Mouse (Mus musculus) lung, postnatal 0 days (tissue): ENCODE results near the gene Gbx2.

ENCODE experiments used
- CTCF ChIP-seq: IDR thresholded peaks from 2 replicates; pipeline ENCODE4 v1.5.1; 2016; ENCODE audit warnings: antibody characterized with exemption, mild to moderate bottlenecking
- EP300 ChIP-seq: IDR thresholded peaks from 2 replicates; pipeline ENCODE4 v1.6.1; 2016; ENCODE audit warnings: antibody characterized with exemption, mild to moderate bottlenecking, control low read depth

DNA sequence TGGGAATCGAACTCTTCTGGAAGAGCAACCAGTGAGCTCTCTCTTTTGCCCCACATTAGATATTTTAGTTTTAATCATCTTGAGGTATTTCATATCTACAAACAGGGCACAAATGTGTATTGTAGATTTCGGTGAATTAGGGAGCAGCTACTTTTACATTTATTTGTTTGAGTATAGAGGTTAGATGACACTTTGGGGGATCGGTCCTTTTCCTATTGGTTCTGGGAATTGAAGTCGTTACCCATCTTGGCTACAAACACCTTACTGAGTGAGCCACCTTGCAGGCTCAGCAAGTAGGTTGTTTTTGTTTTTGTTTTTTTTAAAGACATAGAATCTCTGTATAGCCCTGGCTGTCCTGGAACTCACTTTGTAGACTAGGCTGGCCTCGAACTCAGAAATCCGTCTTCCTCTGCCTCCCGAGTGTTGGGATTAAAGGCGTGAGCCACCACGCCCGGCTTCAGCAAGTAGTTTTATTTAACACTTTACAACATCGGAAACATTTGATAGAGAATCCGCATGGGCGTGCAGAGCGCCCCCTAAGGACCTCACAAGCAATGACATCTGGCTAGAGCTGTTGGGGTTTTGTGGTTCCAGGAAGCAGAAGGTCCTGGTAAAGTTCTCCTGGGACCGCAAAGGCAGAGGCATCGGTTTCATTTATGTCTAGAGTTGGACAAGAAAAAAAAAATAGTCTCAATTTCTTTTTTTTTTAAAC, 8.1 kb upstream of the Gbx2 start:
- TF ChIP-seq CTCF: peak; percentile 52
- TF ChIP-seq EP300: no peak
